In genomic region chr6:56996943-56997342, GRCm38 (mm10) we compare ENCODE assay signal across 24 mouse cellular contexts. TPM values are rescaled to one million over a fixed set of nuclear protein-coding genes. Genes with fewer than 3 reads are reported as not detected.
"Had no signal": no experiment of that assay in that cellular context is flagged by ENCODE, and none has a peak within 500 bp of the region (broad histone marks: within the 10 kb centered on the region; RNA-seq: fewer than 3 reads in every experiment).

Gene Vmn1r6, plus strand, starts transcription at chr6:56997243.

- DNase-seq: retina, postnatal 1 day; right cerebral cortex, adult 18-20 months; right cerebral cortex, postnatal 14 days; right cerebral cortex, postnatal 25 days; right cerebral cortex, postnatal 4 days; spleen, adult 18-20 months; thymus, adult 18-20 months; thymus, adult 2 months; thymus, postnatal 14 days; thymus, postnatal 25 days; thymus, postnatal 36 days; thymus, postnatal 4 days had no signal

- H3K36me3 ChIP-seq: neural tube, embryonic 12.5 days; neural tube, embryonic 13.5 days; neural tube, embryonic 15.5 days; stomach, embryonic 15.5 days had no signal

- H3K27me3 ChIP-seq: neural tube, embryonic 12.5 days; neural tube, embryonic 13.5 days; neural tube, embryonic 15.5 days; stomach, embryonic 15.5 days had no signal

- H3K4me3 ChIP-seq: neural tube, embryonic 12.5 days; neural tube, embryonic 13.5 days; neural tube, embryonic 15.5 days; stomach, embryonic 15.5 days had no signal

- H3K9me3 ChIP-seq: neural tube, embryonic 12.5 days; neural tube, embryonic 13.5 days; neural tube, embryonic 15.5 days; stomach, embryonic 15.5 days had no signal

- H3K27ac ChIP-seq: neural tube, embryonic 12.5 days; neural tube, embryonic 13.5 days; neural tube, embryonic 15.5 days; stomach, embryonic 15.5 days; stomach, postnatal 0 days had no signal

- H3K4me1 ChIP-seq: neural tube, embryonic 12.5 days; neural tube, embryonic 13.5 days; neural tube, embryonic 15.5 days; stomach, embryonic 15.5 days had no signal

RNA-seq across cellular contexts. Expression of gene Vmn1r6, which starts in this region (rescaled TPM):
- polyA plus RNA-seq: neural tube, embryonic 12.5 days; neural tube, embryonic 13.5 days; neural tube, embryonic 14.5 days; neural tube, embryonic 15.5 days; small intestine, adult 2 months; spleen, adult 2 months; stomach, embryonic 14.5 days; stomach, embryonic 15.5 days; stomach, embryonic 16.5 days; stomach, postnatal 0 days; thymus, adult 2 months; thymus, postnatal 0 days; urinary bladder, adult 2 months had no signal
